Mouse (Mus musculus) gastrocnemius, postnatal 10 days (tissue): ENCODE measurements around the gene Spout1. TPM values are rescaled to one million over a fixed set of nuclear protein-coding genes. Genes with fewer than 3 reads are reported as not detected.

ENCODE experiments used
- DNase-seq: peaks from one replicate; pipeline ENCODE4 v3.0.0; 2021; ENCODE audit warnings: mixed read lengths
- long read RNA-seq, 2 experiments: library from polyadenylated mRNA; stranded (forward); transcript quantifications; one replicate each; pipeline ENCODE4 v2.0.0; 2021
- total RNA-seq, 2 experiments: library from RNA; stranded (reverse); gene quantifications; 2 replicates each; pipeline ENCODE4 v1.2.3; 2021

Gene Spout1
- total RNA-seq = 1 to 10 TPM; 7.4 to 7.6 TPM
- long read RNA-seq, experiment 1, transcript Spout1-201 (12 exons, 1,805 nt) = major isoform, 10 of 17 reads
- long read RNA-seq, experiment 1, partial matches to known transcripts = 0 of 17 reads
- long read RNA-seq, experiment 1, other reads (novel, unspliced or antisense) = 2 of 17 reads
- long read RNA-seq, experiment 2, transcript Spout1-201 (12 exons, 1,805 nt) = major isoform, 8 of 12 reads
- long read RNA-seq, experiment 2, partial matches to known transcripts = 0 of 12 reads
- long read RNA-seq, experiment 2, other reads (novel, unspliced or antisense) = 2 of 12 reads

- DNase-seq = peak; percentile 97
Measured at GRCm38 (mm10) chr2:30177700-30178675, at the start of gene Spout1. Spout1 (minus strand) TSS chr2:30178459.

DNA sequence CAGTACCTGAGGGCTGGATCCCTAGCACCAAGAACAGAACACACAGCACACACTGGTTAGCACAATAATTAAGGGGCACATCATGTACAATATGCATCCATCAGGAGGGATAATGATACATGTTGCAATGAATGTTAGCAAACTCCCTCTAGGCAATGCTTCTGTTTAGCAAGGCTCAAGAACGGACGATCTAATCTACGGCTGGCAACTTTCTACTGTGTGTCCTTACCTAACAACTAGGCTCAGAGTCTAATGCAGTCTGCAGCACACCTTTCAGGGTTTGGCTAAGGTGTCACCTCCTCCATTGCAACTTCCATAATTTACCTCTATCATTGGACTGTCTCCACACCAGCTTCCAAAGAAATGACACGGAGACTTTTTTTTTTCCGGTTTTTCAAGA, 38.0 kb upstream of the Spout1 start:
- DNase-seq = no peak

GRCm38 (mm10) chr2:30215493-30215892, 37.2 kb upstream of the Spout1 start:
- no peak for DNase-seq

- DNase-seq = no peak
Measured at GRCm38 (mm10) chr2:30214745-30215144, 36.5 kb upstream of the Spout1 start.

- DNase-seq = no peak
Measured at GRCm38 (mm10) chr2:30212951-30213350, 34.7 kb upstream of the Spout1 start.

- DNase-seq = no peak
Measured at GRCm38 (mm10) chr2:30212169-30212545, 33.9 kb upstream of the Spout1 start.

DNA sequence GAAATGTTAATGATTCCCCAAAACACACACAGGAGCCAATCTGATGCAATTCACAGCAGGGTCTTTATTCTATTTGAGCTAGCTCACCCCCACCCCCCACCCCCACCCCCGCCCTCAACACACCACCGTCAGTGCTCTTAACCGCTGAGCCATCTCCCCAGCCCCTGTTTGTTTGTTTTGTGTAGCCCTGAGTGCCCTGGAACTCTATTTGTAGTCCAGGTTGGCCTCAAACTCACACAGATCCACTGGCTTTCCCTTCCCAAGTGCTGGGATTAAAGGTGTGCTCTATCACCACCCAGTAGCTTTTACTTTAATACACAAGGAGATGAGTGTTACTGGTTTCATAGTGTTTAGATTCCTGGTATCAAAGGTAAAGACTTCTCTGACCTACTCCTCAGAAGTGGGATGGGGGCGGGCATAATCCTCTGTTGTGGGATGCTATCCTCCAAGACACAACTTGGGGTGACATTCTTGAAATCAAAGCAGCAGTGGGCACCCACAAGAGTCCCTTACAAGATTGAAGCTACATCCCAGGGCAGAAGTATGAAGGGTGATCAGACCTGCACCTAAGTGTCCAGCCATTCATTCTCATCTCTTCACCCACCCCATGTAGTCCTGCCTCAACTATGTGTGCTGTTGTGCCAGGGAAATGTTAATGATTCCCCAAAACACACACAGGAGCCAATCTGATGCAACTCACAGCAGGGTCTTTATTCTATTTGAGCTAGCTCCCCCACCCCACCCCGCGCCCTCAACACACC, 33.3 kb upstream of the Spout1 start:
- no peak for DNase-seq

- DNase-seq = no peak
Measured at GRCm38 (mm10) chr2:30207886-30208285, 29.6 kb upstream of the Spout1 start.

DNA sequence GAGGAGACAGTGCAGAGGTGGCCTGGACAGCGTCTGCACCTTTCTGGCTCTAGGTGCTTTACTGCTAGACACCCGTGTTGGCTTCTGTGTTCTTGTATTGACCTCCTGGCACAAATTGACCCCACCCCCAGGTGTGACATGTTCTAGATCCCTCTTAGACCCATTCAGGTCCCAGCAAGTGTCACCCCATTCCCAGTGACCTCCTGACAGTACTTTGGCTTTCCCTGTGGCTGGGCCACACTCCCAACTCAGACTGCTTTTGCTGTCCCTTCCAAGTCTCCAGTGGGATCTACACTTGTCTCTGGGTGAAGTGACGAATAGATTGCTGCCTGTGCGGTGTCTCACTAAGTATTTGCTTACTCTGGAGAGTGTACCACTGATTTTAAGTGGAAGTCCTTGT, 29.1 kb upstream of the Spout1 start:
- no peak for DNase-seq

GRCm38 (mm10) chr2:30205629-30206357, 27.5 kb upstream of the Spout1 start, which contains the start of gene Kyat1:
Kyat1 (minus strand) TSS chr2:30205847.
- DNase-seq = peak; percentile 93

GRCm38 (mm10) chr2:30205255-30205628, 27.0 kb upstream of the Spout1 start:
- DNase-seq = no peak

DNA sequence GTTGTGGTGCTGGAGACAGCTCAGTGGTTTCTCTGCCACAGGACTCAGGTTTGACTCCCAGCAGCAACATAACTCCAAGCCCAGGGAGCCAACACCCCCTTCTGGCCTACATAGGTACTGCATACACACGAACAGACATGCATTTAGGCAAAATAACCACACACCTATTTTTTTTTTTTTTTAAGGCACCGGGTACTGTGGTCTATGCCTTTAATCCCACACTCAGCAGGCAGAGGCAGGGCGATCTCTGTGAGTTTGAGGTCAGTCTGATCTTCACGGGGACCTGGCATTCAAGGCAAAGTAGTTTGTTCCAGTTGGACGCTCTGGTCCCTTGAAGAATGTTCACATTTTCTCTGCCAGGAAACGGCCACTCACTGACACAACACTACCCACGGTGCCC, 25.2 kb upstream of the Spout1 start:
- no peak for DNase-seq

DNA sequence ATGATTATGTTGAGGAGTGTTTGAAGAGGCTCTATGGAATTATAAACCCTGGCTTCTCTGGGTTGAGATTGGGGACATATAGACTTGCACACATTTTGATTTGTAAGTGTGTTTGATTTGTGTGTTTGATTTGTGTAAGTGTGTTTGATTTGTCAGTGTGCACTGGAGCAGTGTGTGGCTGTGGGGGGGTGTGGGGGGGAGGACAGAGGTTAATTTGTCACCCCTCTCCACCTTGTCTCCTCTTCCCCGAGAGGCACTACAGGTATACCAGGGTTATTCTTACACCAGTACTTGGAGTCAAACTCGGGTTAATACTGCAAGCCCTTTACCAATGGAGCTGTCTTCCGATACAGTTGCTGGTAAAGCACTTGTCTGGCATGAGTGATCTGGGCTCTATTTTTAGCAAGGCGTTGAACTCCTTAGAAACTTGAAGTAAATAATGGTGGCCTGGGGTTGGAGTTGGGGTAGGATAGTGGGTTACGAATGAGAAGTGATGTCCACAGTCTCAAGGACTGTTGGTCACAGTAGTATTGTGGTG, 22.2 kb upstream of the Spout1 start:
- DNase-seq = no peak

- no peak for DNase-seq
Measured at GRCm38 (mm10) chr2:30199984-30200383, 21.7 kb upstream of the Spout1 start.

DNA sequence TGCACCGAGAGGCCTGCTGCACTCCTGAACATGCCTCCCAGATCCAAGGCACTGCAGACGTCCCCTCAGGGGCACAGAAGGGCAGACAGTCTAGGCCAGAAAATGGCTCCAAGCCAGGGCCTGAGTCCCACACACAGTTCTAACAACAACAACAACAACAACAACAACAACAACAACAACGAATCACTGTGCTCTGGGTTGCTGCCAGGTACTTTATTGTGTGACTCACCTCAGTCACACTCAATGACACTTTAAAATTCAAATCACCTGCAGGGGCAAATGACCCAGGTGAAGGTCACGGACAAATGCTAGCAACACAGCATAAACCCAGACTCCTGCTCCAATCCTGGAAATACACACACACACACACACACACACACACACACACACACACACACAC, 19.8 kb upstream of the Spout1 start:
- DNase-seq = no peak

DNA sequence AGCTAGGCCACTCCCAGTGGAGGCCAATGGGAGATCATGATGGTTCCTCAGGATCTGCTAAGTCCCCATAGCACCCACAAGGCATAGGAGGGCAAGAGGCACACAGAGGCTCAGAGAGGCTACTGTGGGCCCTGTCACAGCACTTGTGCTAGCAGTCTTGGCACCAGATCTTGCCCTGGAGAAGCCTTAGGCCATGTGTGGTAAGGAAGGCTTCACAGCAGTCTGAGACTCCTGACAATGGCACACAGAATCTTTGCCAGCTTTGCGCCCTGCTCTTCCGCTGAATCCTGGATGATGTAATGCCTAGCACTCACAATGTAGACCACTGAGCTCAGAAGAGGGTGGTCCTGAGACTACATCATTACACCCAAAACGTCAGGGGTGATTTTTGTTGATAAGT, 16.4 kb upstream of the Spout1 start:
- DNase-seq = no peak

DNA sequence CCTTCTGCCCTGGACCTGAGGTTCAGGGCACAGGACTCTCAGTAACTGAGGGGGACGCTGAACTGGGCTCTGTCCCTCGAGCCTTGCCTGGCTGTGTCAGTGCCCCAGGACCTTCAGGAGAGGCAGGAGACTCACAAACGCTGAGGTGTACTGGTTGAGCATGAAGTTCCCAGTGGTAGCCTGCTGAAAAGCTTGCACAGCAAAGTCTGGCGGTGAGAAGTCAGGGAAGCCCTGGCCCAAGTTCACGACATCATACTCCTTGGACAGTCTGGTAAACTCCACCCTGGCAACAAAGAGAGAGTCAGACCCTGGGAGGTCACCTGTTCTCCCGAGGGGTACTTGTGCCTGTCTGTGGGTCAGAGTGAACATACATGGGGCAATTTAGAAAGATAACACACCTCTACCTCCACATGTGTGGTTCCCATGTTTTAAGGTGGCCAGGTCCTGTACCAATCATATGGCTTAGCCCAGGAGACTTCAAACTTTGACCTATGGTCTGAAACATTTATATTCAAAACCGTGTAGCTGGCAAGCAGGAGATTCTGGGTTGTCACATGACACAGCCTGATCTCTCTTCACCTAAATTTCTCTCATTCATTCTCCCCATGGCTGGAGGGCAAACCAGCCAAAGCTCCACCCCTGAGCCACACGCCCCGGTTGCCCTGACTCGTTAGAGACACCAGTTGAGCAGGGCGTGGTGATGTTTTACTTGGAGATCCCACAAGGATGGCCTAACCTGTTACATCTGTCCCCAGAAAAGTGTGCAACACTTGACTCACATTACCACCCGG, 13.7 kb upstream of the Spout1 start:
- no peak for DNase-seq

GRCm38 (mm10) chr2:30185681-30186080, 7.4 kb upstream of the Spout1 start:
- DNase-seq = no peak

GRCm38 (mm10) chr2:30185276-30185675, 7.0 kb upstream of the Spout1 start:
- DNase-seq = no peak

- no peak for DNase-seq
Measured at GRCm38 (mm10) chr2:30183721-30184120, 5.5 kb upstream of the Spout1 start.

GRCm38 (mm10) chr2:30182424-30182823, 4.2 kb upstream of the Spout1 start:
- no peak for DNase-seq
